Mouse (Mus musculus) CH12.LX (cell line): ENCODE results near the gene Myo18a. TPM values are rescaled to one million over a fixed set of nuclear protein-coding genes. Genes with fewer than 3 reads are reported as not detected.

Experiments used
- DNase-seq: peaks from one replicate; pipeline ENCODE4 v3.0.0-alpha.2; 2013; ENCODE audit errors: extremely low read depth
- H3K27ac ChIP-seq: 2 replicates; pipeline ENCODE4 v1.5.1; 2012; ENCODE audit warnings: low read depth, mild to moderate bottlenecking, control low read depth, moderate library complexity; ENCODE audit not compliant: insufficient read depth
- H3K27me3 ChIP-seq: replicated peaks from 2 replicates; pipeline ENCODE3; 2012; ENCODE audit warnings: inconsistent platforms
- H3K36me3 ChIP-seq, 2 experiments: replicated peaks in 1 of 2; 2 replicates each; pipeline versions ENCODE3 to v1.6.1; 2012; ENCODE audit warnings: inconsistent platforms in 1 of 2, low read length in 1 of 2, mild to moderate bottlenecking in 1 of 2, mixed read lengths in 1 of 2, moderate library complexity in 1 of 2; ENCODE audit not compliant: control insufficient read depth in 1 of 2, insufficient read depth in 1 of 2
- H3K4me1 ChIP-seq, 2 experiments: 2 replicates each; pipeline ENCODE4 v1.6.1; 2012; ENCODE audit warnings: inconsistent platforms in 1 of 2, moderate library complexity in 1 of 2; ENCODE audit not compliant: insufficient read depth in 2 of 2, control insufficient read depth in 1 of 2
- H3K4me2 ChIP-seq: 2 replicates; pipeline ENCODE4 v1.6.1; 2012; ENCODE audit warnings: low read depth, mild to moderate bottlenecking, control low read depth; ENCODE audit not compliant: poor library complexity, insufficient read depth, severe bottlenecking
- H3K4me3 ChIP-seq, 3 experiments: fragments of 150-350 bp in 1 of 3; sonication (generic) in 1 of 3; replicated peaks in 1 of 3; 2 replicates each; pipeline versions ENCODE3 to v1.5.1; 2011 to 2012; ENCODE audit warnings: low read depth in 2 of 3, low read length in 2 of 3, mild to moderate bottlenecking in 2 of 3, moderate library complexity in 2 of 3, control low read depth in 1 of 3, improper control_type of control experiment in 1 of 3, inconsistent platforms in 1 of 3, mixed read lengths in 1 of 3; ENCODE audit not compliant: poor library complexity in 1 of 3
- H3K79me2 ChIP-seq: replicated peaks from 2 replicates; pipeline ENCODE4 v1.6.1; 2012; ENCODE audit warnings: mild to moderate bottlenecking, moderate library complexity; ENCODE audit not compliant: control insufficient read depth, poor library complexity, insufficient read depth, severe bottlenecking; ENCODE audit errors: extremely low read depth
- H3K9ac ChIP-seq: 2 replicates; pipeline ENCODE4 v1.6.1; 2012; ENCODE audit warnings: low read depth, mild to moderate bottlenecking, control low read depth, moderate library complexity; ENCODE audit not compliant: insufficient read depth
- H3K9me3 ChIP-seq: replicated peaks from 2 replicates; pipeline ENCODE3; 2012; ENCODE audit warnings: low read length, inconsistent platforms, mixed read lengths
- BHLHE40 ChIP-seq: IDR thresholded peaks from 2 replicates; pipeline ENCODE4 v1.6.1; 2011; ENCODE audit warnings: mild to moderate bottlenecking, low read depth, low read length, improper control_type of control experiment
- CHD1 ChIP-seq: IDR thresholded peaks from 2 replicates; pipeline ENCODE4 v1.6.1; 2012; ENCODE audit warnings: low read depth, low read length, improper control_type of control experiment, inconsistent platforms
- CHD2 ChIP-seq: IDR thresholded peaks from 2 replicates; pipeline ENCODE4 v1.6.1; 2011; ENCODE audit warnings: low read length, improper control_type of control experiment
- CTCF ChIP-seq, 2 experiments: IDR thresholded peaks in 1 of 2; conservative IDR thresholded peaks in 1 of 2; 2 replicates each; pipeline ENCODE4 v1.5.1; 2011 to 2012; ENCODE audit warnings: low read depth in 2 of 2, low read length in 2 of 2, improper control_type of control experiment in 1 of 2, inconsistent platforms in 1 of 2, mild to moderate bottlenecking in 1 of 2, moderate library complexity in 1 of 2
- ELF1 ChIP-seq: IDR thresholded peaks from 2 replicates; pipeline ENCODE4 v1.6.1; 2014; ENCODE audit warnings: low read depth, mild to moderate bottlenecking, inconsistent platforms, low read length, improper control_type of control experiment
- EP300 ChIP-seq: IDR thresholded peaks from 2 replicates; pipeline ENCODE4 v1.6.1; 2011; ENCODE audit warnings: low read length, improper control_type of control experiment
- ETS1 ChIP-seq: conservative IDR thresholded peaks from 2 replicates; pipeline ENCODE4 v1.6.1; 2012; ENCODE audit warnings: low read depth, mild to moderate bottlenecking, inconsistent platforms, low read length, improper control_type of control experiment, moderate library complexity
- GABPA ChIP-seq: IDR thresholded peaks from 2 replicates; pipeline ENCODE4 v1.6.1; 2012; ENCODE audit warnings: low read depth, low read length, improper control_type of control experiment, inconsistent platforms; ENCODE audit not compliant: insufficient replicate concordance
- HCFC1 ChIP-seq: IDR thresholded peaks from 2 replicates; pipeline ENCODE4 v1.6.1; 2012; ENCODE audit warnings: low read depth, mild to moderate bottlenecking, inconsistent platforms, low read length, improper control_type of control experiment
- IRF4 ChIP-seq: IDR thresholded peaks from 2 replicates; pipeline ENCODE4 v1.6.1; 2014; ENCODE audit warnings: low read depth, mild to moderate bottlenecking, inconsistent platforms, low read length, improper control_type of control experiment
- JUN ChIP-seq: IDR thresholded peaks from 2 replicates; pipeline ENCODE4 v1.6.1; 2011; ENCODE audit warnings: low read depth, mild to moderate bottlenecking, low read length, improper control_type of control experiment, moderate library complexity; ENCODE audit not compliant: insufficient read depth
- JUND ChIP-seq: conservative IDR thresholded peaks from 2 replicates; pipeline ENCODE4 v1.6.1; 2011; ENCODE audit warnings: low read depth, low read length, improper control_type of control experiment
- KAT2A ChIP-seq: IDR thresholded peaks from 2 replicates; pipeline ENCODE4 v1.6.1; 2012; ENCODE audit warnings: low read length, improper control_type of control experiment, inconsistent platforms; ENCODE audit not compliant: insufficient replicate concordance
- MAZ ChIP-seq: IDR thresholded peaks from 2 replicates; pipeline ENCODE4 v1.6.1; 2012; ENCODE audit warnings: low read depth, mild to moderate bottlenecking, inconsistent platforms, low read length, improper control_type of control experiment, moderate library complexity
- MYC ChIP-seq: IDR thresholded peaks from 2 replicates; pipeline ENCODE4 v1.6.1; 2011; ENCODE audit warnings: low read depth, mild to moderate bottlenecking, improper control_type of control experiment, low read length
- NELFE ChIP-seq: IDR thresholded peaks from 2 replicates; pipeline ENCODE4 v1.6.1; 2011; ENCODE audit warnings: low read depth, low read length, improper control_type of control experiment
- PAX5 ChIP-seq: IDR thresholded peaks from 2 replicates; pipeline ENCODE4 v1.6.1; 2012; ENCODE audit warnings: low read length, inconsistent platforms, mixed read lengths
- POLR2A ChIP-seq: IDR thresholded peaks from 2 replicates; pipeline ENCODE4 v1.6.1; 2011; ENCODE audit warnings: low read depth, mild to moderate bottlenecking, improper control_type of control experiment, low read length
- POLR2AphosphoS2 ChIP-seq: IDR thresholded peaks from 2 replicates; pipeline ENCODE4 v1.6.1; 2011; ENCODE audit warnings: low read depth, low read length, improper control_type of control experiment
- SMC3 ChIP-seq: IDR thresholded peaks from 2 replicates; pipeline ENCODE4 v1.6.1; 2011; ENCODE audit warnings: low read depth, low read length, improper control_type of control experiment
- TBP ChIP-seq: conservative IDR thresholded peaks from 2 replicates; pipeline ENCODE4 v1.6.1; 2011; ENCODE audit warnings: low read depth, low read length, improper control_type of control experiment
- TCF12 ChIP-seq: IDR thresholded peaks from 2 replicates; pipeline ENCODE4 v1.6.1; 2014; ENCODE audit warnings: low read depth, mild to moderate bottlenecking, inconsistent platforms, low read length, improper control_type of control experiment
- USF2 ChIP-seq: conservative IDR thresholded peaks from 2 replicates; pipeline ENCODE4 v1.6.1; 2011; ENCODE audit warnings: low read depth, low read length, improper control_type of control experiment
- ZKSCAN1 ChIP-seq: IDR thresholded peaks from 2 replicates; pipeline ENCODE4 v1.6.1; 2012; ENCODE audit warnings: low read depth, inconsistent platforms, low read length, improper control_type of control experiment, borderline replicate concordance
- ZMIZ1 ChIP-seq: IDR thresholded peaks from 2 replicates; pipeline ENCODE4 v1.6.1; 2012; ENCODE audit warnings: low read depth, mild to moderate bottlenecking, inconsistent platforms, low read length, improper control_type of control experiment
- dilution Hi-C: fragments of 300-500 bp; cut with MboI; formaldehyde crosslinking; loops from 2 replicates; pipeline ENCODE4 v1.14.3; 2020; ENCODE audit warnings: low sequenced_read_pairs; ENCODE audit not compliant: extremely low pct_unique_long_range_greater_than_20kb, extremely low pct_ligation_motif_present
- in situ Hi-C: fragments of 300-500 bp; cut with MboI; formaldehyde crosslinking; loops from 3 replicates; pipeline ENCODE4 v1.14.3; 2019; ENCODE audit warnings: low sequenced_read_pairs, low pct_ligation_motif_present, low pct_unique_long_range_greater_than_20kb, mixed read lengths
- polyA plus RNA-seq: library from polyadenylated mRNA; unstranded; fragments of >175 nt; gene quantifications from 2 replicates; pipeline ENCODE4 v1.2.1, GENCODE M21; 2012; ENCODE audit warnings: low read depth; ENCODE audit not compliant: insufficient read length
- total RNA-seq, 2 experiments: library from RNA; depleted of rRNA; stranded (reverse); fragments of 300-350 nt in 1 of 2; fragments of >200 nt in 1 of 2; gene quantifications; 2 replicates each; pipeline ENCODE4 v1.2.3; 2012 to 2014

Myo18a gene
- total and polyA plus RNA-seq, 3 experiments, result 6.3 to 24.8 (median 16.8) TPM

GRCm38 (mm10) chr11:77789512-77789911 is 26.5 kb downstream of the Myo18a start:
- Histone ChIP-seq H3K4me3 (no peak overlapping the region), H3K36me3 (peaks cover 0 to 4% of the 10 kb centered on the region in 2 experiments), H3K79me2 (no peaks in the 10 kb centered on the region), H3K9ac (no peak overlapping the region), H3K9me3 (no peaks in the 10 kb centered on the region), H3K4me2 (no peak overlapping the region), H3K27me3 (no peaks in the 10 kb centered on the region), H3K27ac (no peak overlapping the region), H3K4me1 (peaks cover 17 to 61% of the 10 kb centered on the region in 2 experiments)
- TF ChIP-seq JUN (no peak), IRF4 (no peak), TCF12 (no peak), ETS1 (no peak), JUND (no peak), POLR2AphosphoS2 (no peak), ZKSCAN1 (no peak), CHD1 (no peak), BHLHE40 (no peak), POLR2A (no peak), GABPA (no peak), MYC (no peak), HCFC1 (no peak), SMC3 (no peak), TBP (no peak), PAX5 (no peak), EP300 (no peak), ELF1 (no peak)
- dilution Hi-C loops, result no loop called here
- no peak for DNase-seq
- in situ Hi-C loops, result loop anchor here (5.0 to 25.0 kb wide), 2 partner anchors 42 to 677 kb away; no protein-coding TSS in a partner anchor

- TF ChIP-seq POLR2AphosphoS2 (no peak), ZMIZ1 (no peak), MAZ (no peak), NELFE (no peak), POLR2A (no peak), ELF1 (no peak), USF2 (no peak), CHD2 (no peak), KAT2A (no peak), JUND (no peak), JUN (no peak), CTCF (conservative IDR thresholded peaks at IDR 0.05 in 1 of 2, IDR thresholded peaks at IDR 0.05 in 1 of 2; ENCODE audit: low read depth in 2 of 2, low read length in 2 of 2) (no peak), BHLHE40 (no peak)
- Histone ChIP-seq H3K4me1 (peaks cover 17 to 61% of the 10 kb centered on the region in 2 experiments), H3K4me2 (no peak overlapping the region), H3K36me3 (peaks cover 0 to 2% of the 10 kb centered on the region in 2 experiments), H3K27ac (no peak overlapping the region), H3K27me3 (no peaks in the 10 kb centered on the region), H3K9ac (no peak overlapping the region), H3K9me3 (no peaks in the 10 kb centered on the region), H3K4me3 (no peak overlapping the region), H3K79me2 (no peaks in the 10 kb centered on the region)
- in situ Hi-C loops (loop anchor here (10.0 to 25.0 kb wide), 2 partner anchors 275 to 678 kb away; partner anchors contain the start of genes Abhd15, Gm10392 and Trp53i13), dilution Hi-C loops (no loop called here)
- DNase-seq, result no peak
These were observed 27.2 kb downstream of the Myo18a start for GRCm38 (mm10) chr11:77790286-77790685.
